Mouse (Mus musculus) lung, postnatal 25 days (tissue): ENCODE data around the gene March6.

Experiments
- DNase-seq: peaks from one replicate; pipeline ENCODE4 v3.0.0; 2022; ENCODE audit warnings: low spot score

March6 gene

DNA sequence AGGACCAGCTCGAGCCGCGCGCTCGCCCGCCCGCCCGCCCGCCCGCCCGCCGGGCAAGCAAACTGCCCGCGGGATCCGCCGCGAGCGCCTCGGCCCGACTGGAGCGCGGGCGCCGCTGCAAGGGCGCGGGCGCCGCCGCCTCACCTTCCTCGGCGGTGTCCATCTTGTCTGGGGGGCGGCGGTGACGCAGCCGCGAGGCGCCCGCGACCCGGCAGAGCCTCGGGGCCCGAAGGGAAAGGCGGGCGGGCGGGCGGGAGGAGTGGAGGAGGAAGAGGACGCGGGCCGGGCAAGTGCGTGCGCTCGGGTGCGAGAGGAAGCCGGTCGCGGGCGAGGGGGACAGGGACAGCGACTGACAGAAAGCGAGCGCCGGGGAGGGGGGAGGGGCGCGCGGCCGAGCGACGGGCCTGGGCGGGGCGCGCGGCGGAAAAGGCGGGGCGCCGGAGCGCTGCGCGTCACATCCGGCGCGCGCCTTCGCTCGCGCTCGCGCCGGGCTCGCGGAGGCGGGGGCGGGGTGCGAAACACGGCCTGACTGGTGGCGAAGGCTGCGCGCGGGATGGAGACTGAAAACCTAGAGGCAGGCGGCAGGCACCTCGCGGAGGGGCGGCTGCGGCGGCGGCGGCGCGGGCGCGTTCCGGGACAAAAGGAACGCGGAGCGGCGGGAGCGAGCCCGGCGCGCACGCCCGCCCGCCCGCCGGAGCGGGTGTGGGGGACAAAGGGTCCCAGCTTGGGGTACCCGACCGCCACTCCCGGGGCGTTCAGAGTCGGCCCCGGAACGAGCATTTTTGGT is at the start of gene March6:
Gene March6, minus strand, starts transcription at position 395 of the 787 bp plus-strand sequence.
- peak; percentile 89 for DNase-seq

DNA sequence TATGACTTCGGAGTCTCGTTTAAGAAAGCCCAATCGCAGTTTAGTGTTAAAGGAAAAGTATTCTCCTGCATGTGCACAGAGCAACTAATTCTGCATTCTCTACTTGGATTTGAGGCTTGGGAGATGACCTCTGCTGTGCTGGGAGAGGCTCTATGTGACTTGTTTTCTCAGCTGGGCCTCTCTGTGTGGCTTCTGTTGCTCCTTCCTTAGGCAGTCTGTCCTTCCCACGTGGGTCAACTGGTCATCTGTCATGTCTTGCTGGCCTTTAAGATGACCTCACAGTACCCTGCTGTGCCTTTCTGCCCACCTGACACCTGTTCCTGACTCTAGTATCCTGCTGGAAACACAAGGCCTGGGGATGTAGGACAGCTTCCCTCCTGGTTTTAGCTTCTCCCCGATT is 45.2 kb upstream of the March6 start:
- no peak for DNase-seq

DNA sequence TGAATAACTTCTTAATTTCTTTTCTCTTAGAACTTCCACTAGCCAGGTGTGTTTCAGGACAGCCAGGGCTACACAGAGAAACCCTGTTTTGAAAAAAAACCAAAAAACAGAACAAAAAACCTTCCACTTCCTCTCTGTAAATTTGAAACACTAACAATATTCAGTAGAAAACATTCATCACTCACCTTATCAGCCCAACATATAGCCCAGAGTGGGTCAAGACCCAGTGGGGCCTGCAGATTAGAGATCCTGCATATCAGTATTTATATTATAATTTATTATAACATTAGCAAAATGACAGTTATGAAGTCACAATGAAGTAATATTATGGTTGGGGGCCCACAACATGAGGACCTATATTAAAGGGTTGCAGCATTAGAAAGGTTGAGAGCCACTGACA is 42.8 kb upstream of the March6 start:
- DNase-seq: no peak

DNA sequence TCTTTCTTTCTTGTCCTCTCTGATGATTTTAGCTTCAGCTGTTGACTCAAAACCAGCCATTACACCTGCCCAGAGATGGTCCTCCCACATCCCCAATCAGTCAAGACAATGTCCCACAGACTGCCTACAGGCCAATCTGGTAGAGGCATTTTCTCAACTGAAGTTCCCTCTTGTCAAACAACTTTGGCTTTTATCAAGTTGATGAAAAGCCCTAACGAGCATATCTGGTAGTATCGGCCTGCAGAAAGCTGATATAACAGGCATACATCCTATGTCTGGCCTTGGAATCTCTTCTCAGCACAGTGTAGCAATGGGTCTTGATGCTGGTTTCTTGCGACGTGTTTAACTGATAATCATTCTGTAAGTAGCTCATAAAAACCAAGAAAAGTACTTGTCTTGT is 42.4 kb upstream of the March6 start:
- DNase-seq: no peak

DNA sequence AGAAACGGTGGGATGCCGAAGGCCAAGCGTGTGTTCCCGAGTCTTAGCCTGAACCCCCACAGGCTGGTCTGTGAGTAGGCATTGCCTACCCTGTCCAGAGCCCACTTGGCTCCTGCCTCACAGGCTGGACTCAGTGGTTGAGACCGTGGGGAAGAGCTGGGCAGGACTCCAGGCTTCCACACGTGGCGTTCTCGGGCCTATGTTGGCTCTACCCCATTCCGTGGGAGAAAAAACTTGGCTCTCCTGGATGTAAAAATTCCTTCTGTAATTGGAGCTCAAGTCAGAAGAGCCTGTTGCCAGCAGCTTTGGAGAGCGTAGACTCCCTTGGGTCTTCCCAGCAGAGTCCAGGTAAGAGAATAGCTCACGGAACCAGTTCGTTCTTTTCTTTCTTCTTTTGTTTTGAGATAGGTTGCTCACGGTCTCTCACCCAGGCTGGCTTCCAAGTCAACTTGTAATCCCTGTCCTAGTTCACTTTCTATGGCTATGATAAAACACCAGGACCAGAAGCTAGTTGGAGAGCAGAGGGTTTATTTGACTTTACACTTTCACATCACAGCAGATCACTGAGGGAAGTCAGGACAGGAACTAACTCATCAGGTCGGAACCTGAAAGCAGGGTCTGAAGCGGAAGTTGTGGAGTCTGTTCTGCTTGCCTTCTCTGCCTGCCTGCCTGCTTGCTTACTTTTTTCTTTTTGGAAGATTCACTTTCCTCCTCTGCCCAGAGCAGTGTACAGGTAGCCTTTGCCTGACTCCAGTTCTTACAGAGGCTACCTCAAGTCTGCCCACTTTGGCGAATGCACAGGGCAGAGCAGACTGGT is 41.3 kb upstream of the March6 start:
- no peak for DNase-seq

DNA sequence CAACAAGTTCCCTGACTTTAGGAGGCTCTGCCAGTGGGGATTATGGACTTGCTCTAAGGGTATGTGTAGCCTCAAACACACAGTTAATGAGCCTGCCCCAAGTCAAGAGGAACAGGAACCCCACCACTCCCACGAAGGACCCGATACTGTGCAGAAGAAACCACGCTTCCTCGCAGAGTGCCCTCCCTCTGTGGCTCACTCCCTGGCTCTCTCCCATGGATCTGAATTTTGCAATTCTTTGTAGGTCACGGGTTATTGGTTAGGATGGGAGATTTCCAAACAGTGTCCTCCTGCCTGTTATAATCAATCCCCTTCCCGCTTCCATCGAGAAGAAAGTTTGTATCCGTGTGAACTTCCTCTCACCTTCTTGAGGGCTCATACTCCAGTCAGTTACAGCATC is 40.1 kb upstream of the March6 start:
- no peak for DNase-seq

DNA sequence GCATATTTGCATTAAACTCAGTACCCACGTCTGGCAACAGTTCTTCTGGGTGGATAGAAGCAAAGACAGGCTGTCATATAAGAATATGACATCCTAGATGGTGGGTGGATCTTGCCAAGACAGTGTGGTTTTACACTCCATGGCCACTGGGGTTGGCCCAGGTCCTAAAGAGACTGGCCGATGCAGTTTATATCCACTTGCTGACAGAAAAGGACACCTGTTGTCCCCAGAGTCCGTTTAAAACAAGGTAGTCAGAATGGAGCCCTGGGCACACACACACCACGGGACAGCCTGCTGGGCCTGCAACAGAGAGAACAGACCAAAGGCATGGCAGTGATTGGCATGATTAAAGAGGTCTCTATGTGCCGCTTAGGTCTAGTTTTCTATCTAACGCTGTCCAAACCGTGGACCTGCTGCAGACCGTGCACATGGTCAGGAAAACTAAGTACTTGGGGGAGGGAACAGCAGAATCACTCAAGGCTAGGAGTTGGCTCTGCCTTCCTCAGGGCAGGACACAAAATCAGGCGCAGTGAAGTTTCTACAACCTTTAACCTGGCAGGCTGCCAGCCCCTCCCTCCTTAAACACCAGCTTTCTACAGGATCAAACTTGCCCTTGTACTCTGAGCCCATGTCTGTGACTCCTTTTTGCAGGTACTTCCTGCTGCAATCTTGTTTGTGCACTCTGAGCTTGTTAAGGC is 38.6 kb upstream of the March6 start:
- no peak for DNase-seq

DNA sequence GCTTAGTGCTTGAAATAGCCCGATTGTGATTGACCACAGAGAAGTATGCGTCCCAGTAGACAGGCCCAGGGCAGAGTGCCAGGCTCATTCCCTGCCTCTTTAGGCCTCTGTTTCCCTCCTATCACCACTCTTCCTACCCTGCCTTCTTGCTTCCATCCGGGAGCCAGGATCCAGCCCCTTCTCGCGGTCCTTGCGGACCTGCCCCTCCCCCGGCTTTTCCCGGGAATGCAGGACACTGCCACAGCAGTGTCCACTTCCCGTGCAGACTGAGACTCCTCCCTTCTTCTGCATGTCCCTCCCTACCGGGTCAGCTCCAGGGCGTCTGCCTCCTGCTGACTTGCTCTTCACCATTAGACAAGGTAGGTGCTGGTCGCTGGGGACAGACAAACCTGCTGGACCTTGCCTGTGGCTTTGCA is 37.7 kb upstream of the March6 start:
- DNase-seq: peak; percentile 51

DNA sequence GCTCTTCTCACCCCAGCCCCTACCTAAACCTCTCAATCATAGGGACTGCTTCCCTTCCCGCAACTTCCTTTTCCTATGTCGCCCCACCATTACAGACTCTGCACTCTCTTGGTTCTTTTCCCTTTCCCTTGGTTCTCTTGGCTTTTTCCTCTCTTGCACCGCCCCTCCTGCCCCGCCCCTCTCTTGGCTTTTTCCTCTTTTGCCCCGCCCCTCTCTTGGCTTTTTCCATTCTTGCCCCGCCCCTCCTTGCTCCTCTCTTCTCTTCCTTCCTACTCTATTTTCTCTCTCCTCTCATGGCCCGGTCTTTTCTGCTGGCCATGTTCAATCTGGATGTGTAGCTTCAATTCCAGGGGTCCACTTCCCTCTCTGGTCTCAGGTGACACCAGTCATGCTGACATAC is 36.6 kb upstream of the March6 start:
- DNase-seq: no peak

DNA sequence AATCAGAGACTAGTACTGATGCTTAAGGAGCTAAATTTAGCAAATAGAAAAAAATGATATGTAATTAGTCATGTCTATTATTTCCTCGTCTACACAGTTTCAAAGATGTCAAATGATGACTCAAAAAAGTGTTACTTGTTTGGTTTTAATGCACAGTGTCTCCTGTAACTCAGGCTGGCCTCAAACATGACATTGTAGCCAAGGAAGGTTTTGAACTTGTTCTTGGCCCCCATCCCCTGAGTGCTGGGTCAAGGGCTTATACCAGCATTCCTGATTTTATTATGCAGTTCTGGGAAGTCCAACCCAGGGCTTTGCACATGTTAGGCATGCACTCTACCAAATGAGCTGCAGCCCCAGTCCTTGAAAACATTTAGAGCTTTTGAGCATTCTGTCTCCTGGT is 34.9 kb upstream of the March6 start:
- no peak for DNase-seq

DNA sequence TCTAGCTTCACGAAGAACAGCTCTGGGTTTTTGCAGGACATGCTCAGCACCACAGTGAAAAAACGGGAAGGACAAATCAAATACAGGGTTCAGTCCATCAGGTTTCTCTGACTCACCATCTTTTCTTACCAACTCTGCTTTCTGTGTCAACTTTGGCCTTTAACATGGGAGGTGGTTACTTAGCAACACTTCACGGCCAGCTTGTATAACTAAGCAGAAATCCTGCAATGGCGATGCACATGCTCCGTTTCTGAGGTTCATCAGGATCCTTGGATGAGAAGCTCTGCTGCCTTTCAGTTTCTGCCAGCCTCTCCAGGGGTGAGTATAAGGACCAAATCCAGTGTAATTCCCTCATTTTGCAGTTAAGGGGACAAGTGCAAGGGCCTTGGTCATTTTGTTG is 34.3 kb upstream of the March6 start, which contains the start of gene Cmbl:
Gene Cmbl, plus strand, starts transcription at position 206 of the 400 bp plus-strand sequence.
- no peak for DNase-seq

DNA sequence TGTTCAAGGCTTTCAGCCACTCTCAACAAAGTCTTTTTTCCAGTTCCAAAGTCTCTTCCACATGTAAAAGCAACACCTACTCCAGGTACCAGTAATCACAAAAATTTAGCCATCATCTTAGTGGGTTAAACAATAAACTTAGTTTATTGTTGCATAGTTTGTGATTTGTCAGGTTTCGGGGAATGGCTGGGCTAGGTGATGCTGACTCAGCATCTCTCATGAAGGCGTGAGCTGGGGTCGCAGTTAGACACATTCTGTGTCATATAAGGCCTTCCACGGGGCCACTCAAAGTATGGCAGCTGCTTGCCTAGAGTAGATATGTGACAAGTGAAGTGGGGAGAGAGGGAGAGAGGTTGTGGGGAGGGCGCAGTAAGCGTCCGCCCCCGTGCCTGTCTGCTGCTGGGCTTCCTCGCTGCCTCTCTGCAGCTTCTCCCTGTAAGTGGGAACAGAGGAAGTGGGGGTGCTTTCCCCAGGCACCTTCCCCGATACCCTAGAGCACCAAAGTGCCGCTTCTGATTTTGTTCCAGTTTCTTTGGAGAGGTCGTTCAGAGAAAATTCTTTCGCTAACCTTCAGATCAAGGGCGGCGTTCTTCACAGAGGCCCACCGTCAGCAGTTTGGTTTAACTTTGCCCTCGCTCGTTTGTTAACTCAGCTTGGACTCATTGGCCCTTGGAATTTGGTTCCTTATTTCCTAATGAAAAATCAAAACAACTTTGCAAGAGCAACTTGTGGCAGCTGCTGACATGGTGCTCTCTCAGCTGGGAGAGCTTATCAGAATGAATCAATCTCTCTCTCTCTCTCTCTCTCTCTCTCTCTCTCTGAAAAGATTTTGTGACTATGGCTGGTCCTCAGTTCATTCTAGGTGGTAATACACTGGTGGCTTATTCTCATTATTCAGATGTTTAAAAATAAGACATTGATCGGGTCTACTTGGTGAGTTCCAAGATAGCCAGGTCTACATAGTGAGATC is 33.0 kb upstream of the March6 start:
- no peak for DNase-seq

DNA sequence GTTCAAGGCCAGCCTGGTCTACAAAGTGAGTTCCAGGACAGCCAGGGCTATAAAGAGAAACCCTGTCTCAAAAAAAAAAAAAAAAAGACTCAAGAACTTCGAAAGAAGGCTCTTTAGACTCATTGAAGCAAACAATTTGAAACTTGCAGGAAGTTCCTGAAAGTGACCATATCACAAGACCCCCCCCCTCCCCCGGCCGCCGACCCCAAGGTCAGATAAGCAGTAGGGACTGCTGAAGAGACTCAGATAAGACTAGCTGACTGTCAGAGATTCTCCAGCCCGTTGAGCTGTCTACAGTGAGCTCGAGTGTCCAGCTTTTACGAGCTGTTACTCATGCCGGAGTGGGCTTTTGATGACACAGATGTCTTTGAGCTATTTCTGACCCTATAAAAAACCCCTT is 32.0 kb upstream of the March6 start:
- DNase-seq: no peak

DNA sequence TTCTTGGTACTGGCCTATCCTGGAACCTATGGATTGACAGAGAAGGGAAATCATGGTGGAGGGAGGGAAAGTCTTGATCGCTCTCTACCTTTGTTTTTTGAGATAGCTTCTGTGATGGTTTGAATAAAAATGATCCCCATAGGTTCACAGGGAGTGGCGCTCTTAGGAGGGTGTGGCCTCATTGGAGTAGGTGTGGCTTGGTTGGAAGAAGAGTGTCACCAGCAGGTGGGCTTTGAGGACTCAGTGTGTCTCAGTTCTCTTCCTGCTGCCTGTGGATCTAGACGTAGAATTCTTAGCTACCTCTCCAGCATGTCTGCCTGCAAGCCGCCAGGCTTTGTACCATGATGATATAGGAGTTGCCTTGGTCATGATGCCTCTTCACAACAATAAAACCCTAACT is 31.1 kb upstream of the March6 start:
- no peak for DNase-seq

DNA sequence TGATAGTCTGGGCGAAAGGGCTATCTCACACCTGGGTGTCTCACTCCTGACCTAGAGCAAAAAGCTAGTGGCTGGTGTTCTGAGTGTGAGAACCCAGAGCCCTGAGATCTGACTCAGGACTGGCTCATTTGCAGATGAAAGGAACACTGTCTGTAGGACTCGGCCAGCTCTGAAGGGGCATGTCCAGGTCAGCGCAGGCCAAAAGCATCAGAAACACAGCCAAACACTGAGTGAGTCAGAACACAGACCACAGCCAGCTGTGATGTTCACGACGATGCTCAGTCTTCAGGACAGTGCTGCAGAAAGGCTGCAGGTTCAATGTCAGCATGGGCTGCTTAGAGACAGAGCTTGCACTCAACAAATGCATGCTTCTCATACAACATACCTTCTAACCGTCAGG is 30.5 kb upstream of the March6 start:
- DNase-seq: no peak

DNA sequence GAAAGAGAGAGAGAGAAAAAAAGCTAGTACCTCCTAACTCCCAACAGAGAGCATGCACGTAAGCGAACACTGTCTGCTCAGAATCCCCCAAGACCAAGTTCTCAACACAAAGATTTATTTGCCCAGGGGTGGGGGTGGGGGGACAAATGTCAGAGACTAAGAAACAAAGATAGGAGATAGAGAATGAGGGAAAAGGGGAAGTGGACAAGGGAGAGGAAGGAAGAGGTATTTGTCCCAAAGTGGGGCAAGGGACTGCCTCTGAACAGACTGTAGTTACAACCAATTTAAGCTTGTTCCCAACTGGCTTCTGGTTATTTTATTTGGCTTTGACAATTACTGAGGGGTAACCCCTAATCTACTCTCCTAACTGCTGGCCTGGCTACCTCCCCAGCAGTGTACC is 24.0 kb upstream of the March6 start:
- no peak for DNase-seq

DNA sequence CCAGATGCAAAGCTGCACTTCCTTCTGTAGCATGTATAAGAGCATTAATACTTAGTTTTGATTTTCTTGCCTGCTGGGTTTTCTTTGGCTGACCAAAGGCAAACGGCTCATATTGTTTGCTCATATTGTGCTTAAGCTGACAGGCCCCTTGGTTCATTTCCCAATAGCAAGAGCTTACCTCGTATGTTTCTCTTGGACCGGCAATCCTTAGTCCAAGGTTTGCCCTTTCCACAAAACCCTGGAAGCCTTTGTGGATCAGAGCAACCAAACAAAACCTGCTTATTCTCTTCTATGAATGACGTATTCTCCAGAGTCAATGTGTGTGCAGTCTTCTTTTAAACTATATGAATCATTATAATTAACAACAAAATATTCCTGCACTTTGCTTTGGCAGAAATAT is 19.5 kb upstream of the March6 start:
- DNase-seq: no peak

DNA sequence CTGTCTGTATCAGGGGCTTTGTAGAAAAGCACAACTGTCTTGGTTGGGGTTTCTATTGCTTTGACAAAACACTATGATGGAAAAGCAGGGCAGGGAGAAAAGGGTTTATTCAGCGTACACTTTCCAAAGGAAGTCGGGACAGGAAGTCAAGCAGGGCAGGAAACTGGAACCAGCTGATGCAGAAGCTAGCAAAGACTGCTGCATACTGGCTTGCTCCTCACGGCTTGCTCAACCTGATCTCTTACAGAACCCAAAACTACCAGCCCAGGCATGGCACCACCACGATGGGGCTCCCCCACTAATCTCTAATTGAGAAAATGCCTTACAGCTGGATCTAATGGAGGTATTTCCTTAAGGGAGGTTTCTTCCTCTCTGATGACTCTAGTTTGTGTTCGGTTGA is 16.6 kb upstream of the March6 start:
- no peak for DNase-seq

DNA sequence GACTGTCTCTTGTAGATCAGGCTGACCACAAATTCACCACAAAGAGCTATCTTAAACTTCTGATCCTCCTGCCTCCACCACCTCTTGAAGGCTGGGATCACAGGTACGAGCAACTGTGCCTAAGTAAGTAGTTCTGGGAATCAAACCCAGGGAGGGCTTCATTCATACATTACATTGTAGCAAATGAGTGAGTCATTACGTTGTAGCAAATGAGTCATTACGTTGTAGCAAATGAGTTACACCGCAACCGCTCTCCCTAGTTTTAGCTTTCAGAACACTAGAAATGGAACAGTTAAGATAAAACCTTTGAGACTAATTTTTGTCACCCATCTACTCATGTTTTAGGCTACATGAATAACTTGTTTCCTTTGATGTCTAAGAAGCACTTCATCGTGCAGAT is 15.4 kb upstream of the March6 start:
- no peak for DNase-seq

DNA sequence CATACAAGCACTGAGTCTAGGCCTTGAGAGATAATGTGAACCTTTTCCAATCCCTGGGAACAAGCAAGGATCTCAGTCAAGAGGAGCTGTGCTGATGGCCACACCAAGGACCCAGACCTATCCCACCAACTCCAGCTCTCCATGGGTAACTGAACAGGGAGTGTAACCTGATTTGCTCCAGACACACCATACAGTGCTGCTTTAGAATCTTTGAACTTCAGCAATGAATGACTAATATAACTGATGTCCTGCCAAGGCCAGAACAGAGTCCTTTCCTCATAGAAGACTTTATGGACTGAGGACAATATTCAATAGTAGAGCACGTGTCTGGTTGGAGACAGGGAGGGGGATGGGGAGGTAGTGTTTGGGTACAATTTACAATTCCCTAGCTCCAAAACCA is 14.2 kb upstream of the March6 start:
- DNase-seq: no peak

DNA sequence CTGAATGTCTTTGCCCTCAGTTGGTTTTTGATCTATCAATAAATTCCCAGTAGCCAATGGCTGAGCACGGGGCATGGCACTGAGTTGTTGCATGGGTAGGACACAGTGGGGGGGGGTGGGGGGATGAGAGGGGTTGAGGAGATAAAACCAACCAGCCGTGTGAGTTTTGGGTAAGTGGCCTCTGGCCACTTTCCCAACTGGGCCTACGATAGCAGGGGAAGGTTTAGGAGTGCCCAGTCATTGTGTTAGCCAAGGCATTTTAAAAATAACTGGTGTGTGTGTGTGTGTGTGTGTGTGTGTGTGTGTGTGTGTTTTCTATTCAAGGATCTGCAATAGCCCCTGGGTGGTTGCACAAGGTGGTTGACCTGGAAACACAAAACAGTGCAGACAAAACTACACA is 12.4 kb upstream of the March6 start:
- no peak for DNase-seq
